Mouse (Mus musculus): ENCODE results near the gene Lpin2.

The Lpin2 gene

DNA sequence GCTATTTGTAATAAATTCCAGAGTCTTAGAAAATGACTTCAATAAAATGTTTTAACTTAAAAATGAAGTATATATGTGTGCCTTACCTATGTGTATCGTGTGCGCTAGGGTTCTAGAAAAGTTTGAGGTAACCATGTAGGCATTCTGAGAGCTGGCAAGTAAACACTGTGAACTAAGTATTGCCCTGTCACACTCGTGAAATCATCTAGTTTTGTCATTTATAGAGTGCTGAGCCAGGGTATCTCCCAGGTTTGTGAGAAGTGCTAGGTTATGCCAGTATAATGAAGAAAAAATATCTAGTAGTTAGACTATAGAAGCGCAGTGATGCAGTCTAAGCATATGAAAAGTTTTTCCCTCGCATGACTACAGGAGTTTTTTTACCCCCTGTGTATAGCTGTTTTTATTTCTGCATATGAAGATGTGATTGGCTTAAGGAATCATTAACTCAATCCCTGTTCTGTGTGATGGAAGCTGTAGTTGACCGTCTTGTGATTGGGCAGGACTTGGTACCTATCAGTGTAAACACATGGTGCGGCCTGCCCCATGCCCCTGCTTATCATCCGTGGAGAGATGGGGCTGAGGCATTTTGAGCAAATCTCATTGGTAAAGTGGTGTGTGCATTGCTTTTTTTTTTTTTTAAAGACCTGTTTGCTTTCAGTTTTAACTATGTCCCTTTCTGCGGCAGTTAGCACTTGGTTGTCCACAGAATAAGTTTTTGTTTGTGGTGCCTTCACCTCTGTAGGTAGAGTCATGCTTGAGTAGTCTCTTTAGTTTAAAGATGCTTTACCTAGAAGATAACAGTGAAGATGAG lies 21.8 kb downstream of the Lpin2 start:
- no peak for DNase-seq (ENCODE audit: low spot score)

DNA sequence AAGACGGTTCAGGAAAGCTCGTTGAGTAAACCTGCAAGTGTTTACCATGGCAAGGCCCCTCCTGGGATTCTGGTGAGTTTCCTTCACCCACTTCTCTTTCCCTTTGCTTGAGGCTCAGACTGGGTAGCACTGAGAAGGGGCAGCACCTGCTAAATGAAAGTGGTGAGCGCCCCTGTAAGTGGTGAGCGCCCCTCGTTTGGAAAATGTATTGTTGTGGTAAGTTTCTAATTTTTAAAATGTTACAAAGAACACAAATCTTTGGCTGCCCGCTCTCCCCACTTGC lies 22.4 kb downstream of the Lpin2 start:
- DNase-seq (ENCODE audit: low spot score), result no peak

DNA sequence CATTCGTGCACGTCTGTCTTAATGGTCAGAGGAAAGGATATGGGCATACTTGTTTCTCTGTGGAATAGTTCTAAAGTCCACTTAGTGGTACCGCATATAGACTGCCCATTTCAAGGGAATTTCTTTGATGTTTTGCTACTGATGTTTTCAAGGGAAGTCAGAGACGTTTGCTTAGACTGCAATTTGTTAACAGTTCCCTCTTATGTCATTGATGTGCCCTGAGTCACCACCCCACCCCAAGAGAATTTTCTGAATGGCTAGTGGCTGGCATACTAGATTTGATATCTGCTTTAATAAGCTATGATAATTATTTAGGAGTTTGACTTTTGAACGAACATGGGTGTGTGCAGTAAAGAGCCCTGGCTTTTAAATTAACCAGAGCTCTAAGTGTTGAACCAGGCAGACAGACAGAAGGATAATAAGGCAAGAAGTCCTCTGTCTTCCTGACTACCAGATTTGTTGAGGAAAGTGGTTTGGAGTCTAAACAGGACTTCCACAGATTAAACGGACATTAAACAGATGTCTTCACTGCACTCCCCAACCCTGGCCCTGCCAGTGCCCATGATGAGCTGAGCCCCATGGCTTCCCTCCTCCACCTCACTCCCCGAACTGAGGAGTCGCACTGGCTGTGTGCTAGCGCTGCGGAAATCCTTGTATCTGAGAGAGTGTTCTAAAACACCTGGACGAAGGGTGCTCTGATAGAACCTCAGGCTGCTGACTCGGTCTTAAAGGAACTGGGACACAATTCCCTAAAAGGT lies 24.0 kb downstream of the Lpin2 start:
- DNase-seq (ENCODE audit: low spot score), result no peak

DNA sequence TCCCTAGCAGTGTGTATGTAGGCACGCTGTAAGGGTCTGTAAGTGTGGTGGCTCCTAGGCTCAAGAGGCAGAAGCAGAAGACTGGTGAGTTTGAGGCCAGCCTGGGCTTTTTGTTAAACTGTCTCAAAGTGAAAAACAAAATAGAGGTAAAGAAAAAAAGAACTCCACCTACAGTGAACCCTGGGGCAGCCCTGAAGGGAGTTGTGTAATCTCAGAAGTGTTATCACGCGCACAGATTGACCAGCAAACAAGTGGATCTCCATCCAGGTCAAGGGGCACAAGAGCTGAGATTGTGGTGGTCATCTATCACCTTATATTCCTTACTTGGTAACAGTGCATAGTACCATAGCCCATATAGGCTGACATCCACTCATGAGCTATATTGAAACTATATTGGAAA lies 24.9 kb downstream of the Lpin2 start:
- no peak for DNase-seq (ENCODE audit: low spot score)

DNA sequence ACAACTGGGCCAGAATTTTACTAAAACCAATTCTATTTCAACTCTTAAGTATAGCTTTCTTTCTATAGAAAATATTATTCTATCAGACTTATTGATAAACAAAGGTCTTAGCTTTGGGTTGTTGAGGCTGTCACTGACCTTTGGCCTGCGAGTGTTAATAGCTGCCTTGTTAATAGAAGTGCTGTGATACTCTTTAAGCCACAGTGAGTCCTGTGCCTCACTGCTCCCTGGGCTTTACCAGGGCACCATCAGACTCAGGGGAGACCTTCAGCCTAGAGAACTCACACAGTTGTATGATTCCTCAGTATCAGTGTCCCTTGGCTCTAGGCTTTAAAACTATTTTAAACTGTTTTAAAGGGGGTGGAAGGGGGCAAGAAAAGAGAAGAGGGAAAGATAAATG lies 26.0 kb downstream of the Lpin2 start:
- DNase-seq (ENCODE audit: low spot score), result no peak

- DNase-seq (ENCODE audit: low spot score), result no peak
Observed at GRCm38 (mm10) chr17:71208921-71209320, 26.6 kb downstream of the Lpin2 start.

DNA sequence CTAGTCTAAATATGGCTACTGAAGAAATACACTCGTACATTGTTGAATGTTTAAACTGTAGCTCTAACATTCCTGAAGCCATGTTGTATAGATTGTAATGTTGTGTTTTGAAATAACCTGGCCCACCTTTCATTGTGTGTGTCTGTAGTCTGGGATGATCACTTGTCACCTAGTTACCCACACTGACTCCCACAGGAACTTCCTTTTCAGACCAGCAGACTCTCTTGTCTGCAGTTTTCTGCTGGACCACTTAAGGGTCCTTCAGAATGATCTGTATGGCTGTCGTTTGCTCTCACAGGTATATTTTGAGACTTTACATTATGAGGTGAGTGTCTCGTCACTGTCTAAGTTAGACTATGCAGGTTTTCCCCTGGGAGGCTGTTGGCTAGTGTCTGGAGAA lies 27.6 kb downstream of the Lpin2 start:
- no peak for DNase-seq (ENCODE audit: low spot score)

- DNase-seq (ENCODE audit: low spot score), result no peak
Observed at GRCm38 (mm10) chr17:71211962-71212646, 29.7 kb downstream of the Lpin2 start.

- DNase-seq (ENCODE audit: low spot score), result no peak
Observed at GRCm38 (mm10) chr17:71213666-71214065, 31.3 kb downstream of the Lpin2 start.

- DNase-seq (ENCODE audit: low spot score), result no peak
Observed at GRCm38 (mm10) chr17:71214514-71215240, 32.3 kb downstream of the Lpin2 start.

DNA sequence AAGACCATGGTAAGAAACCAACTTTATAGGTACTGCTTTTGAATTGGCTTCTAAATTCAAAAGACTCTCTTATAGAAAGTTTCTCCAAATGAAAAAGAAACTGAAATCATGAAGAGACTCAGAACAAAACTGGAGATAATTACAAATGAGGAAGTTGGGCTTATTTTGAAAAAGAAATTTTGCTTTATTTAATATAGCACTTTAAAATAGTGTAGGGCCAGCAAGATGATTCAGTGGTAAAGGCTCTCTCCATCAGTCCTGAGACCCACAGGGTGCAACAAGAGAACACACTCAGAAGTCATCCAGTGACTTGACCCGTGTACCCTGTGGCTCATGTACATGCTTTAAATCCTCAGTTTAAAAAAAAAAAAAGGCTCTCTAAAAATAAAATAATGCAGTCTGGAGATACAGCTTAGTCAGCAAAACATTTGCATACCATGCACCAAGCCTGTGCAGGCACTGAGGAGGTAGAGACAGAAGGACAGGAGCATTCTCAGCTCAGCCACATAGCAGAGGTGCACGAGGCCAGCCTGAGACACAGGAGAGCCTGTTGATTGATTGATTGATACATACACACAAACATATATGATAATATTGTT lies 33.0 kb downstream of the Lpin2 start:
- DNase-seq (ENCODE audit: low spot score), result no peak

GRCm38 (mm10) chr17:71216263-71216662 lies 33.9 kb downstream of the Lpin2 start:
- DNase-seq (ENCODE audit: low spot score), result no peak

DNA sequence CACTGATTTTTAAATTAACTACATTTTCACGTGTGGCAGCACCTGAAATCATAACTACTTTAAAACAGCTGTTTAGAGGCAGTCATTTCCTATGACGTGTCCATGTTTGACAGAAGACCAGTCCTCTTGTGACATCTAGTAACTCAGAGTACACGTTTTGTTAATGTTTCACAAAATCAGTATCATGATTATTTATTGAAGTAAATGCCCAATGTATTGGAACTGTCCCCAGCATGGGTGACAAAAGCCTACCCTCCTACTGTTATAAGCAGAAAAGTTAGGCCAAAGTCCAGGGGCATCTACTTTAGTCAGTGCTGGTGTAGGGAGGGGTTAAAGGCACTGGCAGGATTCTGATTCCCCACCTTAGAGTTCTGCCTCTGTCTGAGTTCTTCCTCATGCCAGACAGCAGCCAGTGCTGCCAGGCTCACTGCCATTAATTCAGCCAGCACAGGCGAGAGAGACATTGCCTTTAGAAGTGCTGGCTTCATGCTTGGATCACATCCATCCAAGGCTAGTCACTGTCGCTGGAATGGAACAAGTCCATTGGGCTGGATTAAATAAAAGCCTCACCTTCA lies 34.8 kb downstream of the Lpin2 start:
- DNase-seq (ENCODE audit: low spot score), result no peak

GRCm38 (mm10) chr17:71221383-71221782 lies 39.0 kb downstream of the Lpin2 start:
- DNase-seq (ENCODE audit: low spot score), result no peak

GRCm38 (mm10) chr17:71223676-71224075 lies 41.3 kb downstream of the Lpin2 start:
- no peak for DNase-seq (ENCODE audit: low spot score)

GRCm38 (mm10) chr17:71224521-71224920 lies 42.2 kb downstream of the Lpin2 start:
- no peak for DNase-seq (ENCODE audit: low spot score)

DNA sequence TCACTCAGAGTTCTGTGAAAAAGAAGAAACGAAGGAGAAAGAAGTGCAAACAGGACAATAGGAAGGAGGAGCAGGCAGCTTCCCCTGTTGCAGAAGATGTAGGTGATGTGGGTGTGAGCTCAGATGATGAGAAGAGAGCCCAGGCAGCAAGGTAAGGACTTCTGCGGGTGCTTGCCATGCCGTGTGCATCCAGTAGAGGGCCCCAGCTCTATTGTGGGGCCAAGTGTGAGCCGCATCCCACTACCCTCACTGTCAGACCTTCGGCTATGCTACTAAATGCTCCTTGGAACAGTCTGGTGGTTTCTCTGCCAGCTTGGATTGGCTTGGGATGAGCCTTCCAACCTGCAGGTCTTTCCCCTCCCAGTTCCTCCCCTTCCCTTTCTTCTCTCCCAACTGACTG lies 42.7 kb downstream of the Lpin2 start:
- DNase-seq (ENCODE audit: low spot score), result peak; percentile 51

DNA sequence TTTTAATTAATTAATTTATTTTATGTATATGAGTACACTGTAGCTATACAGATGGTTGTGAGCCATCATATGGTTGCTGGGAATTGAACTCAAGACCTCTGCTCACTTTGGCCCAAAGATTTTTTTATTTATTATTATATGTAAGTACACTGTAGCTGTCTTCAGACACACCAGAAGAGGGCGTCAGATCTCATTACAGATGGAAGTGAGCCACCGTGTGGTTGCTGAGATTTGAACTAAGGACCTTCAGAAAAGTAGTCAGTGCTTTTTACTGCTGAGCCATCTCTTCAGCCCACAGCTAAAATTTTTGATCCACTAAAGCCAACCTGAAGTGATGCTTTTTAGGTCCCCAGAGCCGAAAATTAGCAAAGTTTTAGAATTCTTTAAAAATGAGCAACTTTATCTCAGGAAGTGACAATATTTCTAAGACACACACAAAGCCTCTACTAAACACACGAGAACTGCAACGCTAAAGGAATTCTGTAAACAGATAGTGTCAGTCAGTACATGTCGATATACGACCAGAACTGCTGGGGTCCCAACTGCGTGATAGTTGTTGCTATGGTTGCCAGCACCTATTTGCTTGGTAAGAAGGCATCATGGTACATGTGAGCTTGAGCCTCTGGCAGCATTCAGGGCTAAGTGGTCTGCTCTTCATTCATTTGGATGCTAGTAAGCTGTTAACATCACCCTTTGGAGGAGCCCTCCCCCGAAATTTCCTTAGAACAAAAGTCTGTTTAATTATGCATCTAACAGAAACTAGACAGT lies 45.0 kb downstream of the Lpin2 start:
- no peak for DNase-seq (ENCODE audit: low spot score)

- no peak for DNase-seq (ENCODE audit: low spot score)
Observed at GRCm38 (mm10) chr17:71228651-71229050, 46.3 kb downstream of the Lpin2 start.

GRCm38 (mm10) chr17:71230108-71230709 lies 47.8 kb downstream of the Lpin2 start:
- no peak for DNase-seq (ENCODE audit: low spot score)

Measured in testis, postnatal 10 days (tissue).